Mouse (Mus musculus): Measurements from ENCODE around the gene Gm17268. TPM values are rescaled to one million over a fixed set of nuclear protein-coding genes. Genes with fewer than 3 reads are reported as not detected.
A peak's percentile ranks its signal among the peaks of the same experiment; 100 is the strongest.

Gm17268 gene
- polyA plus RNA-seq, 1 experiment from 2014 or later: not detected

DNA sequence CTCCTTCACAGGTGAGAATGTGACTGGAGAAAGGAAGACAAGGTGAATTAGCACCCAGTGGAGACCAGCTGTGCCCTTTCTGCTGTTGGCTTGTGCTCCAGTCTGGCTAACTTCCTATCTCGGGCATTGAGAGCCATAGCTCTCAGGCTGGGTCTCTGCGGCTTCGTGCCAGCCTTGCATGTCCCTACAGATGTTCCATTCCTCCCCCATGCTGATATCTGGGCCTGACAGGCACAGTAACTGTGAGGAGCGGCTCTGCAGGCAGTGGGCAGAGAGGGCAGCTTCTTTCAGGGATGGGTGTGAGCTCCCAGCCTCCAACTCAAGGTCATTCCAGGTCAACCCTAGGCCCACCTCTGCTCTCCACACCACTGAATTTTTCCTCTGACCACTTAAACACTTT, 38.9 kb downstream of the Gm17268 start:
- H3K36me3 ChIP-seq (ENCODE audit: control insufficient read depth, insufficient read depth): no peaks in the 10 kb centered on the region
- H3K9ac ChIP-seq (replicated peaks; ENCODE audit: low read depth, low read length): no peak overlapping the region
- no peaks in the 10 kb centered on the region for H3K27me3 ChIP-seq (replicated peaks; ENCODE audit: control insufficient read depth, insufficient read depth, low read length)
- H3K27ac ChIP-seq (ENCODE audit: low read length): no peak overlapping the region
- no peaks in the 10 kb centered on the region for H3K4me1 ChIP-seq (replicated peaks; ENCODE audit: control insufficient read depth, insufficient read depth, low read length)
- ATAC-seq: no peak
- H3K4me3 ChIP-seq (replicated peaks; ENCODE audit: low read length): no peak overlapping the region
- H3K9me3 ChIP-seq (ENCODE audit: control insufficient read depth, low read length): no peaks in the 10 kb centered on the region
- no peak overlapping the region for H3K4me2 ChIP-seq (ENCODE audit: low read length)
- WGBS: 85% methylated on average over 4 of the region's 4 CpGs

DNA sequence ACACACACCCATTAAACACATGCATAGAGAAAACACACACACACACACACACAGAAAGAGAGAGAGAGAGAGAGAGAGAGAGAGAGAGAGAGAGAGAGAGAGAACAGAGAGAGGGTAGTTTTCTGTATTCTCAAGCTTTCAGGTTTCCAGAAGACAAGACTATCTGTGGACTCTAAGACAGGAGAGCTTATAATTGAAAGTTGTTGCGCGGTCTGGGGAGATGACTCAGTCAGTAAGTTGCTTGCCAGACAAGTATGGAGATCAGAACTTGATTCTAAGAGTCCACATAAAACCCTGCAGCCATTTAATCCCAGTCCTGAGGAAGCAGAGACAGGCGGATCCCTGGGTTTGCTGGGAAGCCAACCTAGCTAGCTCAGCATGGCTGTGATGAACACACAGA, 39.7 kb downstream of the Gm17268 start:
- Histone ChIP-seq H3K9ac (replicated peaks; ENCODE audit: low read depth, low read length) (no peak overlapping the region), H3K27ac (ENCODE audit: low read length) (no peak overlapping the region), H3K4me2 (ENCODE audit: low read length) (no peak overlapping the region), H3K4me1 (replicated peaks; ENCODE audit: control insufficient read depth, insufficient read depth, low read length) (no peaks in the 10 kb centered on the region), H3K27me3 (replicated peaks; ENCODE audit: control insufficient read depth, insufficient read depth, low read length) (no peaks in the 10 kb centered on the region), H3K36me3 (ENCODE audit: control insufficient read depth, insufficient read depth) (no peaks in the 10 kb centered on the region), H3K9me3 (ENCODE audit: control insufficient read depth, low read length) (no peaks in the 10 kb centered on the region), H3K4me3 (replicated peaks; ENCODE audit: low read length) (no peak overlapping the region)
- ATAC-seq: no peak
- WGBS: 82% methylated on average over 3 of the region's 3 CpGs

DNA sequence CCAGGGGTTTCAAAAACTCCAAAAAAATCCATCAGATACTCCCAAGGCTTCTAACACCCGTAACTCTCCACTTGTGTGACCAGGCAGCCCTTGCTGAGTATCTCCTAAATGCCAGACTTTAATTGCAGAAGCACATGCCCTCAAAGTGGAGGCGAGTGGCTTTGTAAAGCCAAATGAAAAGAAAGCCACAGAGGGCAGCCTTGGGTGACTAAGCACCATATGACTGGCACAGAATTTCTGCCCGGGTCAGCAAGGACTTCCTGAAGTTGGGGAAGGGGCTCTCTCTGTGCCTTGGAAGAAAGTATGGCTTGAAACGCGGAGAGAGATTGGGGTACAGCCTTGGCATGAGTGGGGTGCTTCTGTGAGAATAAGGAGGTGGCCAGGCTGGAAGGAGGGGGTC, 41.3 kb downstream of the Gm17268 start:
- Histone ChIP-seq H3K36me3 (ENCODE audit: control insufficient read depth, insufficient read depth) (no peaks in the 10 kb centered on the region), H3K9ac (replicated peaks; ENCODE audit: low read depth, low read length) (no peak overlapping the region), H3K27ac (ENCODE audit: low read length) (no peak overlapping the region), H3K4me1 (replicated peaks; ENCODE audit: control insufficient read depth, insufficient read depth, low read length) (no peaks in the 10 kb centered on the region), H3K27me3 (replicated peaks; ENCODE audit: control insufficient read depth, insufficient read depth, low read length) (no peaks in the 10 kb centered on the region), H3K9me3 (ENCODE audit: control insufficient read depth, low read length) (no peaks in the 10 kb centered on the region), H3K4me2 (ENCODE audit: low read length) (no peak overlapping the region), H3K4me3 (replicated peaks; ENCODE audit: low read length) (no peak overlapping the region)
- no peak for ATAC-seq
- 90% methylated on average over 5 of the region's 5 CpGs for WGBS

DNA sequence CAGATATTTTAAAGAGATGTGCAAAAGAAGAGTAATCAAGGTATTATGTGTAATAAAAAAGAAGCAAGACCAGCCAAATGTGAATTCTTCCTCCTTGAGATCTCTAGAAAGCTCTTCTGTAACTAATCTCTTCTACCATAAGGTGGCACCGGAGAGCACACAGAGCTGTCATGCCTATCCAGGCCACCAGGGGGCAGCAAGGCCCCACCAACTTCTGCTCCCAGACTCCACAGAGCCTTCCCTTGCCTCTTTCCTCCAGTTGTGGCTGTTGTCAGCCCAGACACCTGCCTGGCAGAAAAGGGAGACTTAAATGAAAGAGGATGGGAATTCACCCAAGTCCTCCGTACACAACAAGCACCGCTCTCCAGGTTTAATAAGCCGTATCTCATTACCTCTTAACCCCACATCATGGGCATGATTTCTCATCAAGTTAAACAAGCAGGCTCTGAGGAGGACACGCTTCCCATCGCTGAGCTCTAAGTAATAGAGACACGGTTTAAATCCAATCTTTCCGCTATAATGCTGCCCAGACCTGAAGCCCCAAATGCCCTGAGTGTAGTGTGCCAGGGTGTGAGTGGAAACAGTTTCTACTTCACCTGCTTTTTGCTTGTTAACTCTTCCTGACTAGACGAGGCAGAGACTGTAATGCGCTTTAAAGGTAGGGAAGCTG, 42.1 kb downstream of the Gm17268 start:
- H3K27me3 ChIP-seq (replicated peaks; ENCODE audit: control insufficient read depth, insufficient read depth, low read length): no peaks in the 10 kb centered on the region
- no peak overlapping the region for H3K9ac ChIP-seq (replicated peaks; ENCODE audit: low read depth, low read length)
- no peaks in the 10 kb centered on the region for H3K9me3 ChIP-seq (ENCODE audit: control insufficient read depth, low read length)
- ATAC-seq: peak; percentile 47; the same call in 1 of the 2 replicates
- H3K4me3 ChIP-seq (replicated peaks; ENCODE audit: low read length): no peak overlapping the region
- 67% methylated on average over 10 of the region's 10 CpGs for WGBS
- H3K4me1 ChIP-seq (replicated peaks; ENCODE audit: control insufficient read depth, insufficient read depth, low read length): no peaks in the 10 kb centered on the region
- no peak overlapping the region for H3K4me2 ChIP-seq (ENCODE audit: low read length)
- H3K36me3 ChIP-seq (ENCODE audit: control insufficient read depth, insufficient read depth): no peaks in the 10 kb centered on the region
- H3K27ac ChIP-seq (ENCODE audit: low read length): no peak overlapping the region

DNA sequence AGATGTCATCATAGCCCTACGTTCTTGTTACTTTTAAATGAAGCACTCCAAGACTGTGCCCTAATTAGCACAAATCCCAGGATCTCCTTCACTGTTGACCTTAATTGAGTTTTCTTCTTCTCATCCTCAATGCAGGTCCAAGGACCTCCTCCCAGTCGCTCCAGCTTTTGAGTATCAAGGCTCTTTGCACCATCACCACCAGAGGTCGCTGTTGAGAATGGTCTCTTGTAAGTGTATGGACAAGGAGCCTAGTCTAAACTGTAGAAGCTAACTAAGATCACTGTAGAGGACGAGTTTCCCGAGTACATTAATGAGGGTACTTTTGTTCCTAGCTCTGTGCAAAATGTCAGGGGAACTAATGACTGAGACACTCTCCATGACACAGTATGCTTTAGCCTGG, 55.2 kb downstream of the Gm17268 start:
- Histone ChIP-seq H3K4me2 (ENCODE audit: low read length) (no peak overlapping the region), H3K36me3 (ENCODE audit: control insufficient read depth, insufficient read depth) (no peaks in the 10 kb centered on the region), H3K9ac (replicated peaks; ENCODE audit: low read depth, low read length) (no peak overlapping the region), H3K4me3 (replicated peaks; ENCODE audit: low read length) (no peak overlapping the region), H3K4me1 (replicated peaks; ENCODE audit: control insufficient read depth, insufficient read depth, low read length) (peaks cover 5% of the 10 kb centered on the region; the same call in 1 of the 2 replicates), H3K27me3 (replicated peaks; ENCODE audit: control insufficient read depth, insufficient read depth, low read length) (no peaks in the 10 kb centered on the region), H3K9me3 (ENCODE audit: control insufficient read depth, low read length) (no peaks in the 10 kb centered on the region), H3K27ac (ENCODE audit: low read length) (no peak overlapping the region)
- ATAC-seq: no peak
- WGBS: 43% methylated on average over 5 of the region's 5 CpGs

DNA sequence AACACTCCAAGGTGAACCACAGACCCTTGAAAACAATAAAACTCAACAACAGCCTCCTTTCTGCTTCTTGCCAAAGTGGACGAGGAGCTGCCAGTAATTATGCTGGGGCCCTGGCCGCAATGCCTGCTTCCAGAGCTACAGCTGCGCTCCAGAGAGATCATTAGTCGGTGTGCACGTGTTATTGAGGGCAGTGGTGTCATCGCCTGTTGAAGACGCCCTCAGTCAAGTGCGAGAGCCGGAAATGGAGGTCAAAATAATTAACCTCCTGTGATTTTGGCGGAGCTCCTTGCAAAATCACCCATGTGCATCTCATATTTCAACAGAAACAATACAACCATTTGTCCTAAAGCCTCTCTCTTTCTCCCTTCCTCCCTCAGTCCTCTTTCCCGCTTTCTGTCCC, 56.2 kb downstream of the Gm17268 start:
- Histone ChIP-seq H3K4me2 (ENCODE audit: low read length) (no peak overlapping the region), H3K9me3 (ENCODE audit: control insufficient read depth, low read length) (no peaks in the 10 kb centered on the region), H3K9ac (replicated peaks; ENCODE audit: low read depth, low read length) (no peak overlapping the region), H3K27ac (ENCODE audit: low read length) (no peak overlapping the region), H3K4me3 (replicated peaks; ENCODE audit: low read length) (no peak overlapping the region), H3K4me1 (replicated peaks; ENCODE audit: control insufficient read depth, insufficient read depth, low read length) (peaks cover 5% of the 10 kb centered on the region; the same call in 1 of the 2 replicates), H3K27me3 (replicated peaks; ENCODE audit: control insufficient read depth, insufficient read depth, low read length) (no peaks in the 10 kb centered on the region), H3K36me3 (ENCODE audit: control insufficient read depth, insufficient read depth) (no peaks in the 10 kb centered on the region)
- WGBS: 29% methylated on average over 11 of the region's 11 CpGs
- no peak for ATAC-seq

Other genes starting within 250 kb of the Gm17268 start
- 0.27 and 0.68 TPM in 2 replicates for gene 5530401A14Rik, start 177.9 kb downstream of the Gm17268 start, polyA plus RNA-seq (2015; fragmentation: Nextera tagmentation; extraction: Ambion mirVana)
- 4.9 and 8.7 TPM in 2 replicates for gene Asic2, start 70.1 kb downstream of the Gm17268 start, polyA plus RNA-seq (2015; fragmentation: Nextera tagmentation; extraction: Ambion mirVana)
- gene Ccl2, start 3.0 kb downstream of the Gm17268 start, polyA plus RNA-seq (2015; fragmentation: Nextera tagmentation; extraction: Ambion mirVana): 0.42 and 0.47 TPM in 2 replicates
- 0.37 and 0.42 TPM in 2 replicates for gene Ccl7, start 7.2 kb upstream of the Gm17268 start, polyA plus RNA-seq (2015; fragmentation: Nextera tagmentation; extraction: Ambion mirVana)
- not detected in 2 replicates for gene Ccl11, start 19.3 kb upstream of the Gm17268 start, polyA plus RNA-seq (2015; fragmentation: Nextera tagmentation; extraction: Ambion mirVana)
- gene Ccl12, start 63.3 kb upstream of the Gm17268 start, polyA plus RNA-seq (2015; fragmentation: Nextera tagmentation; extraction: Ambion mirVana): 0.86 TPM in 1 of 2 replicates, not detected in the other
- not detected in 2 replicates for gene Ccl8, start 76.6 kb upstream of the Gm17268 start, polyA plus RNA-seq (2015; fragmentation: Nextera tagmentation; extraction: Ambion mirVana)